Mouse (Mus musculus): ENCODE results near the gene Adamts16. TPM values are rescaled to one million over a fixed set of nuclear protein-coding genes. Genes with fewer than 3 reads are reported as not detected.

Gene Adamts16
- polyA plus RNA-seq, 1 experiment from 2014 or later: 0.45 TPM

DNA sequence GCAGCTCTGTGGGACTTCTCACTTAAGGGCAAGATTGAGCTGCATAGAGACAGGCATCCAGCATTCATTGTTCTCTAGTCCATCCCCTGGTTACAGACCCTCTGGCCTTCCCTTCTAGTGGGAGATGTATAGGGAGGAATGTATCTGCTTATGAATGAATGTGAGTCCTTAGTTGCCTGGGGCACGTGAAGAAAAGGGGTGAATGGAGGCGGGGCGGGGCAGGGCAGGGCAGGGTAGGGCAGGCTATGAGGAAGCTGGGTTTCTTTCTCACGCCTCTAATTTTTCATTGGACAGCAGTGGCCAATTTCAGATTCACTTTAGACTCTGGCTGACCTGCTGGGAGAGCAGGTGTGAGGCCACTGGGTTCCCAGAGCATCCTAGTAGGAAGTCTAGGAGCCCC, 515 bp upstream of the Adamts16 start:
- Histone ChIP-seq H3K27me3 (ENCODE audit: control insufficient read depth, insufficient read depth, low read length) (peaks cover 15% of the 10 kb centered on the region), H3K36me3 (ENCODE audit: control insufficient read depth, insufficient read depth, low read length) (no peaks in the 10 kb centered on the region), H3K4me2 (no peak overlapping the region; the same call in 1 of the 2 replicates), H3K27ac (ENCODE audit: low read depth, low read length) (no peak overlapping the region), H3K9ac (ENCODE audit: low read length) (no peak overlapping the region; the same call in 1 of the 2 replicates), H3K9me3 (ENCODE audit: control insufficient read depth, low read length) (no peaks in the 10 kb centered on the region), H3K4me1 (ENCODE audit: control insufficient read depth, insufficient read depth, low read length) (peaks cover 10% of the 10 kb centered on the region), H3K4me3 (ENCODE audit: low read depth, low read length) (no peak overlapping the region)
- 48% methylated on average over 4 of the region's 4 CpGs for WGBS
- DNase-seq (ENCODE audit: low spot score, missing footprints) (no peak), ATAC-seq (ENCODE audit: low FRiP score) (peak; percentile 51)

DNA sequence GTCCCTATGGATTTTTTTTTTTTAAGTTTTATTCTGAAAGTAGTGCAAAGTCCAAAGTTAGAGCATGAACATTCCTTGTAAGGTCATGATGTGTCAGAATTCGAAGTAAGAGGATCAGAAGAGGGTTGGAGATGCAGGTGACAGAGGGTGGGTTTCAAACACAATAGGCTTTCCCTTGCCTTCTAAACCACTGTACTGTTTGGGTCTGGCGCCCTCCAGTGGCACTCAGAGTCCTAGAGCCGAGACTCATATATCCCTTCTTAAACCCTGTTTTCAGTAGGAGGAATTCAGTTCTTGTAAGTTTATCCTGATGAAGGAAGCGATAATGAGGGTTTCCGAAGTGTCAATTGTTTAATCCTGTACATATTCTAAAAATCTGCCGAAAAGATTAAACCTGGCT, 1.4 kb downstream of the Adamts16 start:
- no peak overlapping the region for H3K4me2 ChIP-seq
- H3K4me3 ChIP-seq (ENCODE audit: low read depth, low read length): no peak overlapping the region
- ATAC-seq (ENCODE audit: low FRiP score) (peak; percentile 77; the same call in 1 of the 2 replicates), DNase-seq (ENCODE audit: low spot score, missing footprints) (peak; percentile 96)
- H3K9me3 ChIP-seq (ENCODE audit: control insufficient read depth, low read length): no peaks in the 10 kb centered on the region
- peaks cover 15% of the 10 kb centered on the region for H3K27me3 ChIP-seq (ENCODE audit: control insufficient read depth, insufficient read depth, low read length)
- 15% methylated on average over 6 of the region's 6 CpGs for WGBS
- H3K9ac ChIP-seq (ENCODE audit: low read length): no peak overlapping the region
- peaks cover 10% of the 10 kb centered on the region for H3K4me1 ChIP-seq (ENCODE audit: control insufficient read depth, insufficient read depth, low read length)
- no peak overlapping the region for H3K27ac ChIP-seq (ENCODE audit: low read depth, low read length)
- H3K36me3 ChIP-seq (ENCODE audit: control insufficient read depth, insufficient read depth, low read length): no peaks in the 10 kb centered on the region

DNA sequence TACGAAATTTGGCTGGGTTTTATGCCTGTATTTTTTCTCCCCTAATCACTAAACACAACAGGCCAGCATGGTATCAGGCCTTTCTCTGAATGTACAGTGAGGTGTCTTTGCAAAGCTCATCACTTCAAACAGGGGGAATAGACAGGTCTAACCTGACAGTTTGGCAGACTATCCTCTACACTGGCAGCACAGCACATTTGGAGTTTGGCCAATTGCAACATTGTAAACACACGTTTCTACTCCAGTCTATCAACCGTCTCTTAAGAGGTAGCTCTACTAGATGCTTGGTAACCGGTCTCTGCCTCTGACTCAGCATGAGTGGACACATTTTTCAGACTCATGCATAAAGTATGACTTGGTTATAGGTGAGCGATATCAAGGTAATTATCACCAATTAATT, 4.0 kb downstream of the Adamts16 start:
- 89% methylated on average over 5 of the region's 5 CpGs for WGBS
- no peak overlapping the region for H3K4me3 ChIP-seq (ENCODE audit: low read depth, low read length)
- no peak overlapping the region for H3K9ac ChIP-seq (ENCODE audit: low read length)
- no peaks in the 10 kb centered on the region for H3K36me3 ChIP-seq (ENCODE audit: control insufficient read depth, insufficient read depth, low read length)
- peaks cover 10% of the 10 kb centered on the region for H3K4me1 ChIP-seq (ENCODE audit: control insufficient read depth, insufficient read depth, low read length)
- H3K4me2 ChIP-seq: no peak overlapping the region
- DNase-seq (ENCODE audit: low spot score, missing footprints): no peak
- ATAC-seq (ENCODE audit: low FRiP score): no peak
- no peak overlapping the region for H3K27ac ChIP-seq (ENCODE audit: low read depth, low read length)
- no peaks in the 10 kb centered on the region for H3K9me3 ChIP-seq (ENCODE audit: control insufficient read depth, low read length)
- peaks cover 15% of the 10 kb centered on the region for H3K27me3 ChIP-seq (ENCODE audit: control insufficient read depth, insufficient read depth, low read length)

DNA sequence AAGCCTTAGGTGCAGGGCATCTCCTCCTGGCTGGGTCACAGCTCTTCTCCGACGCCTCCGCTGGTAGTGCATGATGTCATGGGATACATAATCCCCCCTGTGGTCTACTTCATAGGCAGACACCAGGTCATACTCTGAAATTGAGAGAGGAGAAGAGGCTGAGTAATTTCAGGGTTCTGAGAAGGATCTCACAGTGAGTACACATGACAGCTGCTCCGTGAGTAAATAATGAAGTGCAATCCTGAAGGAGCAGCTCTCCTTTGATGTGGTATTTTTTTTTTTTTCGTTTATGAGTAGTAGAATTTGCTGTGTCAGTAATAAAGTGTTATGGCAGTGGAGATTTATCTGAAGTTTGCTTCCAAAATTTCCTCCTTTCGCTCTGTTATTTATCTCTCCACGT, 5.4 kb downstream of the Adamts16 start:
- H3K27me3 ChIP-seq (ENCODE audit: control insufficient read depth, insufficient read depth, low read length): peaks cover 8% of the 10 kb centered on the region
- H3K4me3 ChIP-seq (ENCODE audit: low read depth, low read length): no peak overlapping the region
- no peaks in the 10 kb centered on the region for H3K9me3 ChIP-seq (ENCODE audit: control insufficient read depth, low read length)
- H3K36me3 ChIP-seq (ENCODE audit: control insufficient read depth, insufficient read depth, low read length): no peaks in the 10 kb centered on the region
- no peak overlapping the region for H3K27ac ChIP-seq (ENCODE audit: low read depth, low read length)
- 87% methylated on average over 7 of the region's 7 CpGs for WGBS
- H3K4me2 ChIP-seq: no peak overlapping the region
- no peak for ATAC-seq (ENCODE audit: low FRiP score)
- H3K4me1 ChIP-seq (ENCODE audit: control insufficient read depth, insufficient read depth, low read length): peaks cover 3% of the 10 kb centered on the region; the same call in 1 of the 2 replicates
- no peak overlapping the region for H3K9ac ChIP-seq (ENCODE audit: low read length)
- no peak for DNase-seq (ENCODE audit: low spot score, missing footprints)

DNA sequence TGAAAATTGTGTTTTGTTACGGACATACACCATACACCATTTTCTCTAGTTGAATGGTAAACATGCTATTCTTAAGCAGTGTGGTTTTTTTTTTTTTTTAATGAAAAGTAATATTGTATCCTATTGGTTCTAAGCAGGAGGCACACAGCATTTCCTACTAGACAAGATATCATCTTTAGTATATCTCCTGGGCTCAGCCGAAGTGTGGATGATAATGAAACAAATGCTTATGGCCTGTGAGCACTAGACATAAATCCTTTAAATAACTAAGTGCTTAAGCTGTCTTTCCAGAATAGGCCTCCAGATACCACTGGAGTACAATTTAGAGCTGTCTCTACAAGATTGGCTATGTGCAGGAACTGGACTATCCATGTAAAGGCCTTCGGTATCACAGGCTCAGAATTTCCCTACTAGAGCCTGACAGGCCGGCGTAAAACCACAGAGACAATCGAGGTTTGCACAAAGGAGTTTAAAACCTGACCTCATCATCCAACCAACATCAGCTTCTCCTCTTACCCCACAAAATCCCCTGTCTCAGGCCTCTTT, 8.9 kb downstream of the Adamts16 start:
- DNase-seq (ENCODE audit: low spot score, missing footprints): no peak
- 86% methylated on average over 6 of the region's 6 CpGs for WGBS

DNA sequence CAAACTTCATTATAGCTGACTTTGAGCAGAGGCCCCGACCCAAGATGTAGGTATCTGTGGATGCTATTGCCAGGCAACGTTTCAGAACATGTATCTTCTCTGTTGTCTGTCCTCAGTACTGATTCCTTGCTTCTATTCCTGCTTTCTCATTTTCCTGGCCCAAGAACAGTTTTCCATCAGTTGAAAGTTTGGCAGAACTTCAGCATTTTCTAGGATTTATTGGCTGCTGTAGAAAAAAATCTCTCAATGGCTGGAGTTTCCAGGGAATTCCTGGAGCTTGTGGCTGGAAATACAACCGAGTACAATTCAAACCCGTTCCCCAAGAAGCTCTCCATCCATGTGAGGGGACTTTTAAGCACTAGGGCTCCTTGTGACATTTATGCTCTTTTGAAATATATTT, 10.6 kb downstream of the Adamts16 start:
- ATAC-seq (ENCODE audit: low FRiP score) (no peak), DNase-seq (ENCODE audit: low spot score, missing footprints) (no peak)
- 84% methylated on average over 4 of the region's 4 CpGs for WGBS
- no peak overlapping the region for H3K4me2 ChIP-seq
- no peak overlapping the region for H3K4me3 ChIP-seq (ENCODE audit: low read depth, low read length)
- H3K9ac ChIP-seq (ENCODE audit: low read length): no peak overlapping the region
- H3K27ac ChIP-seq (ENCODE audit: low read depth, low read length): no peak overlapping the region
- no peaks in the 10 kb centered on the region for H3K36me3 ChIP-seq (ENCODE audit: control insufficient read depth, insufficient read depth, low read length)
- no peaks in the 10 kb centered on the region for H3K4me1 ChIP-seq (ENCODE audit: control insufficient read depth, insufficient read depth, low read length)
- no peaks in the 10 kb centered on the region for H3K27me3 ChIP-seq (ENCODE audit: control insufficient read depth, insufficient read depth, low read length)
- H3K9me3 ChIP-seq (ENCODE audit: control insufficient read depth, low read length): no peaks in the 10 kb centered on the region

More for the DNA sequence above, 8.9 kb downstream of the Adamts16 start:
- Histone ChIP-seq H3K4me1 (ENCODE audit: control insufficient read depth, insufficient read depth, low read length) (no peaks in the 10 kb centered on the region), H3K9me3 (ENCODE audit: control insufficient read depth, low read length) (no peaks in the 10 kb centered on the region), H3K9ac (ENCODE audit: low read length) (no peak overlapping the region), H3K36me3 (ENCODE audit: control insufficient read depth, insufficient read depth, low read length) (no peaks in the 10 kb centered on the region), H3K4me2 (no peak overlapping the region), H3K27ac (ENCODE audit: low read depth, low read length) (no peak overlapping the region), H3K27me3 (ENCODE audit: control insufficient read depth, insufficient read depth, low read length) (no peaks in the 10 kb centered on the region), H3K4me3 (ENCODE audit: low read depth, low read length) (no peak overlapping the region)
- no peak for ATAC-seq (ENCODE audit: low FRiP score)

DNA sequence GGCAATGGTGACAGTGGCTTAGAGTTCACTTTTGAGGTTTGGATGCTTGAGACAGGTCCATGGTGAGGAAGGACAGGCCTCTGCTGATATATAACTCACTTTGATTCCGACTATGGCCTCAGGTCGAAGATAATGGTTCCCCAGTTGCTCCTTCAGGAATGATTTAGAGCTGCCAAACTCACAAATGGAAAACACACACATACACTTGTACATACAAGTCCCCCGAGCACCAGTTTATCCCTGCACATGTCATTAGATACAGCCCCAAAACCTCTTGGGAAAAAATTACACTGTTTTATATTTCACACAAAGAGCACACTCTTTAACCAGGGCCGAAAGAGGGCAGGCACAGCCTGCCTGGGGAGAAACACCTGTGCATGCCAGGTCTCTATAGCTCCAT, 14.1 kb downstream of the Adamts16 start:
- no peak overlapping the region for H3K4me2 ChIP-seq

DNA sequence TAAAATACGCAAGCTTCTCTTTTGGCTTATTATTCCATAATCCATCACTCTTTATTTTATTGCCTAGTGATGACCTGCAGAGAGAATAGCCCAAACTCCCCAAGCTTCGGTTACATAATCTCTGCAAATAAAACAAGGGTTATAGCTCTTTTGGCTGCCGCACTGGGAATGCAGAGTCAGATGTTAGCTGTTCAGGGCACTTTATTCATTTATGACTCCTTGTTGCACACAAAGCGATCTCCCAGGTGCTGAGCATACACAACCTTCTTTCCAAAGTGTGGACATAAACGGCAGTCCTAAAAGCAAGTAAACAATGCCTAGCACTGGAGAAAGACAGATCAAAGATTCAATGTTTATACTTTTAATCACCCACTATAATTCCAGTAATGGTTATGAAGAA, 16.3 kb downstream of the Adamts16 start:
- no peak overlapping the region for H3K4me2 ChIP-seq
- no peaks in the 10 kb centered on the region for H3K27me3 ChIP-seq (ENCODE audit: control insufficient read depth, insufficient read depth, low read length)
- no peak overlapping the region for H3K27ac ChIP-seq (ENCODE audit: low read depth, low read length)
- WGBS: 91% methylated on average over 5 of the region's 5 CpGs
- H3K36me3 ChIP-seq (ENCODE audit: control insufficient read depth, insufficient read depth, low read length): no peaks in the 10 kb centered on the region
- ATAC-seq (ENCODE audit: low FRiP score) (no peak), DNase-seq (ENCODE audit: low spot score, missing footprints) (no peak)
- no peaks in the 10 kb centered on the region for H3K4me1 ChIP-seq (ENCODE audit: control insufficient read depth, insufficient read depth, low read length)
- H3K4me3 ChIP-seq (ENCODE audit: low read depth, low read length): no peak overlapping the region
- no peaks in the 10 kb centered on the region for H3K9me3 ChIP-seq (ENCODE audit: control insufficient read depth, low read length)
- no peak overlapping the region for H3K9ac ChIP-seq (ENCODE audit: low read length)

More for the DNA sequence above, 14.1 kb downstream of the Adamts16 start:
- Histone ChIP-seq H3K27me3 (ENCODE audit: control insufficient read depth, insufficient read depth, low read length) (no peaks in the 10 kb centered on the region), H3K4me1 (ENCODE audit: control insufficient read depth, insufficient read depth, low read length) (no peaks in the 10 kb centered on the region), H3K27ac (ENCODE audit: low read depth, low read length) (no peak overlapping the region), H3K9ac (ENCODE audit: low read length) (no peak overlapping the region), H3K4me3 (ENCODE audit: low read depth, low read length) (no peak overlapping the region), H3K36me3 (ENCODE audit: control insufficient read depth, insufficient read depth, low read length) (no peaks in the 10 kb centered on the region), H3K9me3 (ENCODE audit: control insufficient read depth, low read length) (no peaks in the 10 kb centered on the region)
- DNase-seq (ENCODE audit: low spot score, missing footprints): no peak
- WGBS: 93% methylated on average over 4 of the region's 4 CpGs
- ATAC-seq (ENCODE audit: low FRiP score): no peak

DNA sequence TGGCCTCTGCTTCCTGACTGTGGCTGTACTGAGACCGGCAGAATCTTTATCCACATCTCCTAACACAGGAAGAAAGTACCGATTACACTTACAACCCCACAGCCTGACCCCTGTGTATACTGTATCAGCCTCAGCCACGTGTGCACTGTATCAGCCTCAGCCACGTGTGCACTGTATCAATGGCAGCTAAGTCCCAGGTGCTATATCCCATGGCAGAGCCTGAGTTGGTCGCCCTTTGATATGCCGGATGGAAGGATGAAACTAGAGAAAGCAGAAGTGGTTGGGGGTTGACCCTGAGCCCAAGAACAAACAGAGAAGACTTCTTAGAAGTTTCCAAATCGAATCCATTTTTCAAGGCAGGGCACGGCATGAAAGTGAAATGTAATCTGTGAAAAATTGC, 17.9 kb downstream of the Adamts16 start:
- Histone ChIP-seq H3K4me2 (no peak overlapping the region), H3K4me1 (ENCODE audit: control insufficient read depth, insufficient read depth, low read length) (no peaks in the 10 kb centered on the region), H3K27ac (ENCODE audit: low read depth, low read length) (no peak overlapping the region), H3K9ac (ENCODE audit: low read length) (no peak overlapping the region), H3K27me3 (ENCODE audit: control insufficient read depth, insufficient read depth, low read length) (no peaks in the 10 kb centered on the region), H3K36me3 (ENCODE audit: control insufficient read depth, insufficient read depth, low read length) (no peaks in the 10 kb centered on the region), H3K4me3 (ENCODE audit: low read depth, low read length) (no peak overlapping the region), H3K9me3 (ENCODE audit: control insufficient read depth, low read length) (no peaks in the 10 kb centered on the region)
- DNase-seq (ENCODE audit: low spot score, missing footprints) (no peak), ATAC-seq (ENCODE audit: low FRiP score) (no peak)
- WGBS: 75% methylated on average over 8 of the region's 8 CpGs
